Mouse (Mus musculus) spleen, adult 2 months (tissue): Measurements from ENCODE around the gene Cdh23.

Experiments
- CTCF ChIP-seq: fragments of 200-500 bp; IDR thresholded peaks from 2 replicates; pipeline ENCODE4 v1.5.1; 2011; ENCODE audit warnings: mild to moderate bottlenecking, inconsistent platforms; ENCODE audit not compliant: insufficient read depth, insufficient read length, insufficient replicate concordance; ENCODE audit errors: extremely low read depth
- POLR2A ChIP-seq: fragments of 200-500 bp; IDR thresholded peaks from 2 replicates; pipeline ENCODE4 v1.6.1; 2011; ENCODE audit warnings: low read depth, low read length, inconsistent platforms

- TF ChIP-seq POLR2A (no peak), CTCF (no peak)
Measured at GRCm38 (mm10) chr10:60351248-60351647, 345.0 kb downstream of the Cdh23 start.
